Comparison of ENCODE assay signal across 8 mouse cellular contexts in the genomic region with DNA sequence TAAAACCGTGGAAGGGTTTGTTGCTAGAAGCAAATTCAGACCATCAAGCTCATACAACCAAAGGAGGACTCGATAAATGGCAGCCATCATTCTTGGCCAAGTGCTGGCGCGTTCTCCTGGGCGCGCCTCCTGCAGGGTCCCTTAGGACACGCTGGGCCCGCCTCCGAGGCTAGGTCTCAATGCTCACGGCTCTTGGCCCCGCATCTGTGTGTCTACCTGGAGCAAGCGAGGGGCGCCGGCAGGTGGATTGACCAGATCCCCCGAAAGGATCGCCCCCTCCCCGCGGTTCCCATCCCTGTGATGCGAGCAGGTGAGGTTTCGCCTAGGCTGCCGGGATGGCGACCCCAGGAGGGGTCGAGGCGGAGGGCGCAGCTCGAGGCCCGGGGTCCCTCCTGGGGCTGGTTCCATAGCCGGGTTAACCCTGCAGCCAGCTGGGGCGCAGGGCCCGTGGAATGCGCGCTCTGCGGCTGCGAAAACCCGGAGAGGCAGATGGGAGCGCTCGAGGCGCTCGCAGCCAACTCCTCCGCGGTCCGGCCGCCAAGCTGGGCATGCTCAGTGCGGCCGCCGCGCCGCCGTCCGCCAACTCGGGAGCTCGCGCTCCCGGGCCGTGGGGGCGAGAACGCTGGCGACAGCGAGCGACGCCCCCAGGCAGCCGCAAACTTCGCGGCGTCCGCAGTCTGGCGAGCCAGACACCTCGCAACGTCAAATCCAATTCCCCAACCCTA. TPM values are rescaled to one million over a fixed set of nuclear protein-coding genes. Genes with fewer than 3 reads are reported as not detected.
DNase-seq lines count a peak whose midpoint lies in the region; ATAC-seq and TF ChIP-seq lines count a peak whose summit lies in the region.

A gene (plus strand): TSS at position 555 of the 725 bp plus-strand sequence.

- no peaks in the 10 kb centered on the region for H3K9me3 ChIP-seq in limb, embryonic 10.5 days (replicated peaks)
- no peaks in the 10 kb centered on the region for H3K9me3 ChIP-seq in midbrain, embryonic 13.5 days
- H3K9me3 ChIP-seq in stomach, postnatal 0 days (ENCODE audit: control insufficient read depth, low read length): no peaks in the 10 kb centered on the region

- H3K4me2 ChIP-seq in midbrain, embryonic 13.5 days (replicated peaks): peak within 1 kb of the TSS; percentile 89
- H3K4me2 ChIP-seq in stomach, postnatal 0 days (replicated peaks; ENCODE audit: low read depth): peak within 1 kb of the TSS; percentile 99

- H3K9ac ChIP-seq in midbrain, embryonic 13.5 days (replicated peaks): peak within 1 kb of the TSS; percentile 84
- H3K9ac ChIP-seq in stomach, postnatal 0 days (ENCODE audit: low read length): peak within 1 kb of the TSS; percentile 61

- no peak for TF ChIP-seq POLR2A in kidney, adult 2 months (IDR thresholded peaks at IDR 0.05; ENCODE audit: low read depth, low read length)

- H3K27me3 ChIP-seq in kidney, adult 2 months (replicated peaks; ENCODE audit: control insufficient read depth, insufficient read depth, low read length): no peaks in the 10 kb centered on the region
- H3K27me3 ChIP-seq in limb, embryonic 10.5 days (ENCODE audit: low read depth, poor library complexity, severe bottlenecking): peaks cover 62% of the 10 kb centered on the region
- H3K27me3 ChIP-seq in midbrain, embryonic 13.5 days: peaks cover 26% of the 10 kb centered on the region
- H3K27me3 ChIP-seq in stomach, postnatal 0 days (ENCODE audit: control insufficient read depth, insufficient read depth, low read length): no peaks in the 10 kb centered on the region

- 1% methylated on average over 69 of the region's 69 CpGs for WGBS in kidney, adult 2 months
- 1% methylated on average over 67 of the region's 69 CpGs for WGBS in limb, embryonic 10.5 days
- under 1% methylated on average over 63 of the region's 69 CpGs for WGBS in midbrain, embryonic 13.5 days
- WGBS in stomach, postnatal 0 days: under 1% methylated on average over 57 of the region's 69 CpGs

- no peak for TF ChIP-seq CTCF in kidney, adult 2 months (conservative IDR thresholded peaks at IDR 0.05; ENCODE audit: insufficient read depth, insufficient read length, low read depth, low read length)
- no peak for TF ChIP-seq CTCF in stomach, postnatal 0 days (IDR thresholded peaks at IDR 0.05; ENCODE audit: low read depth)

- ATAC-seq in CD4-positive, CD25-positive, alpha-beta regulatory T cell, adult 4 months: no peak
- ATAC-seq in midbrain, embryonic 13.5 days: peak; percentile 81
- peak; percentile 69 for ATAC-seq in stomach, postnatal 0 days (ENCODE audit: low FRiP score, low TSS enrichment)

- H3K36me3 ChIP-seq in kidney, adult 2 months (ENCODE audit: control insufficient read depth, insufficient read depth, low read length): no peaks in the 10 kb centered on the region
- H3K36me3 ChIP-seq in limb, embryonic 10.5 days: no peaks in the 10 kb centered on the region
- H3K36me3 ChIP-seq in midbrain, embryonic 13.5 days: no peaks in the 10 kb centered on the region
- no peaks in the 10 kb centered on the region for H3K36me3 ChIP-seq in stomach, postnatal 0 days (ENCODE audit: control insufficient read depth, insufficient read depth, low read length)

- no peak for TF ChIP-seq EP300 in stomach, postnatal 0 days (optimal IDR thresholded peaks at IDR 0.05)

- no peak within 1 kb of the TSS for H3K27ac ChIP-seq in kidney, adult 2 months (ENCODE audit: insufficient read depth, low read depth, low read length)
- peak within 1 kb of the TSS; percentile 89 for H3K27ac ChIP-seq in limb, embryonic 10.5 days
- peak within 1 kb of the TSS; percentile 92 for H3K27ac ChIP-seq in midbrain, embryonic 13.5 days
- H3K27ac ChIP-seq in stomach, postnatal 0 days (replicated peaks): peak within 1 kb of the TSS; percentile 67

- H3K4me3 ChIP-seq in kidney, adult 2 months (ENCODE audit: insufficient read depth, low read depth, low read length): peak within 1 kb of the TSS; percentile 50
- peak within 1 kb of the TSS; percentile 77 for H3K4me3 ChIP-seq in limb, embryonic 10.5 days
- peak within 1 kb of the TSS; percentile 77 for H3K4me3 ChIP-seq in midbrain, embryonic 13.5 days (replicated peaks)
- peak within 1 kb of the TSS; percentile 67 for H3K4me3 ChIP-seq in stomach, postnatal 0 days (ENCODE audit: low read depth, low read length)

- peak; percentile 6 for DNase-seq in CD4-positive, CD25-positive, alpha-beta regulatory T cell, adult 2 months (ENCODE audit: low read depth, low spot score)
- DNase-seq in embryo, embryonic 11.5 days (ENCODE audit: low read depth, low spot score): peak; percentile 66
- peak; percentile 58 to 66 for DNase-seq in heart, adult 18-20 months
- peak; percentile 50 for DNase-seq in kidney, adult 2 months
- no peak for DNase-seq in limb, embryonic 10.5 days (ENCODE audit: low spot score)
- peak; percentile 59 for DNase-seq in stomach, postnatal 0 days (ENCODE audit: low spot score)

- H3K4me1 ChIP-seq in kidney, adult 2 months (ENCODE audit: control insufficient read depth, insufficient read depth, low read length): no peaks in the 10 kb centered on the region
- H3K4me1 ChIP-seq in limb, embryonic 10.5 days: peaks cover 24% of the 10 kb centered on the region
- peaks cover 17% of the 10 kb centered on the region for H3K4me1 ChIP-seq in midbrain, embryonic 13.5 days (replicated peaks)
- H3K4me1 ChIP-seq in stomach, postnatal 0 days (replicated peaks; ENCODE audit: control insufficient read depth, insufficient read depth): 0 out of 2 replicates have a peak, but pooled peaks cover 2% of the 10 kb centered on the region

RNA-seq across cellular contexts. Expression of the gene that starts here (rescaled TPM):
- polyA plus RNA-seq in CD4-positive, CD25-positive, alpha-beta regulatory T cell, adult 4 months (2017; shearing (Covaris generic)): under 1 TPM; 0.50 to 0.61 TPM
- 1 to 10 TPM; 6.6 to 8.1 TPM for total RNA-seq in heart, adult 18-20 months (2021)
- 0.64 and 1.0 TPM in 2 replicates for polyA plus RNA-seq in kidney, adult 2 months (2012; rRNA removed)
- polyA plus RNA-seq in limb, embryonic 10.5 days (2016; fragmentation: Nextera tagmentation; extraction: Ambion mirVana): 0.77 and 1.0 TPM in 2 replicates
- 4.0 and 4.4 TPM in 2 replicates for polyA plus RNA-seq in midbrain, embryonic 13.5 days (2015; fragmentation: Nextera tagmentation; extraction: Ambion mirVana)
- 0.25 and 0.39 TPM in 2 replicates for polyA plus RNA-seq in stomach, postnatal 0 days (2015; fragmentation: Nextera tagmentation; extraction: Ambion mirVana)

Comparison
In these comparisons a context has a peak if more than half of its experiments do, and no peak if none do; other contexts are left out.
1. Peak in DNase-seq, ATAC-seq, H3K4me3 ChIP-seq, H3K27ac ChIP-seq, H3K9ac ChIP-seq and H3K4me2 ChIP-seq in stomach, postnatal 0 days; RNA of the gene not detected or under 1 TPM.